Mouse (Mus musculus) frontal cortex, adult 2 months (tissue): Measurements from ENCODE around the gene Olfr1061. TPM values are rescaled to one million over a fixed set of nuclear protein-coding genes. Genes with fewer than 3 reads are reported as not detected.
"Not testable (repeated sequence)": the region's sequence is repeated elsewhere in the genome, so short reads cannot be mapped to it uniquely, and the experiment has no call there.

ENCODE experiments used
- DNase-seq, 2 experiments: peaks; one replicate each; pipeline ENCODE4 v3.0.0; 2022; ENCODE audit warnings: low spot score in 1 of 2; ENCODE audit errors: extremely low spot score in 1 of 2
- polyA plus RNA-seq: library from polyadenylated mRNA; depleted of rRNA; stranded (reverse); fragments of >200 nt; gene quantifications from 2 replicates; pipeline ENCODE4 v1.2.3, GENCODE M21; 2012; rRNA removed

The Olfr1061 gene
- polyA plus RNA-seq = not detected in 2 replicates

- no peak for DNase-seq
Observed at GRCm38 (mm10) chr2:86413950-86414349, at the start of gene Olfr1061. Gene Olfr1061 (minus strand): TSS chr2:86414050.

DNA sequence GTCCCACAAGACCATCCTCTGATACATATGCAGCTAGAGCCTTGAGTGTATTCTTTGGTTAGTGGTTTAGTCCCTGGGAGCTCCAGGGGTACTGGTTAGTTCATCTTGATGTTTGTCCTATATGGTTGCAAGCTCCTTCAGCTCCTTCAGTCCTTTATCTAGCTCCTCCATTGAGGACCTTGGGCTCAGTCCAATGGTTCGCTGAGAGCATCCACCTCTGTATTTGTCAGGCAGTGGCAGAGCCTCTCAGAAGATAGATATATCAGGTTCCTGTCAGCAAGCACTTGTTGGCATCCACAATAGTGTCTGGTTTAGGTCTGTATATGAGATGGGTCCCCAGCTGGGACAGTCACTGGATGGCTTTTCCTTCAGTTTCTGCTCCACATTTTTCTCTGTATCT is 46.6 kb upstream of the Olfr1061 start:
- no peak for DNase-seq

DNA sequence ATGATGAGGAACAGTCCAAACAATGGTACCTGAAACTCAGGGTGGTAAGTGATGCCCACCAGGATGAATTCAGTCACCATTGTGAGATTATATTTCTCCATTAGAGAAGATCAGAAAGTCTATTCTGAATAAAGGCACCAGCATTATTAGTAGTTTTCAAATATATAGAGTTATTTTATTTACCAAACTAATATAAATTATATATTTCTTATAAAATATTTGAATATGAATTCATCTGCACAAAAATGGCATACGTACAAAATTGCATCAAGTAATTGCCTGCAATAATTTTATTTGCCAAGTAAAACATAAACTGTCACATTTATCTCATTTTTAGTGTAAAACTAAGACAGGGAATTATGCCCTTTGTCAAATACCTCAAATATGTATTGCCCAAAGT is 42.3 kb upstream of the Olfr1061 start, which contains the start of gene Olfr1066:
TSS of gene Olfr1066 (minus strand) at position 101 of the 400 bp plus-strand sequence.
- no peak for DNase-seq

- DNase-seq = not testable (repeated sequence)
Observed at GRCm38 (mm10) chr2:86450491-86450890, 36.6 kb upstream of the Olfr1061 start, which contains the start of gene Olfr1065. Gene Olfr1065 (minus strand): TSS chr2:86450591.

DNA sequence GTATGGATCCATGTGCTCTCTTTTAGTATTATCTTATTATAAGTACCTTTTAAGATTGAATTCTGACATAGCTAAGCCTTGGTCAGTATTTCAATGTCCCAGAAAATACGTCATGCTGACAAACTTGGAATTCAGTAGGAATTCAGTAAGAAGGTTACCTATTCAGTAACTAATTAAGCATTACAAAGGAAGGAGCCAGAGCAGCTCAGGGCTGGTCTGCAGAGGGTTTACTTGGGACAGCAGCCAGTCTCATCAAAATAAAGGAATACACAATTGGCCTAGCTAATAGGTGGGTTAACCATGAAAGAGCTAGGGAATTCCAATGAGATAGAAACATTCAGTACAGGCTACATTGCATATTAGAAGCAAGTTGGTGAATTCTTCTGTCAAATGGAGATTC is 28.3 kb upstream of the Olfr1061 start:
- not testable (repeated sequence) for DNase-seq

- not testable (repeated sequence) for DNase-seq
Observed at GRCm38 (mm10) chr2:86428511-86428910, 14.7 kb upstream of the Olfr1061 start.

DNA sequence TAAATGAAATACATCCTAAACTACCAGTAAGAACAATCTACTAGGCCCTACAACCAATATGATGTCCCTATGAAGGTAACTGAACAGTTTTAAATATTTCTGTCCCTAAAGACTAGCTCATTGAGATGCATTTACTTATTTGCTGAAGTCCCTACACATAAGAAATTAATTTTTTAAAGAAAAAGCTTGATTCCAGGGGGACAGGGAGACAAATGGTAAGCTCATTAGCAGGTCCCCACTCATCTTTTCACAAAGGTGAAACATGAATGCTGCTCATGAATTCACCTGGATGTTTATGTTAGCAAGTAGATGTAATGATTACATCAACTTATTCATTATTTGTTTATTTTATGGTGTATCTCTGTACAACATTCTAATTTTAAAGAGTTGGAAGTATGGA is 12.8 kb upstream of the Olfr1061 start, which contains the start of gene Olfr1062:
TSS of gene Olfr1062 (minus strand) at position 101 of the 400 bp plus-strand sequence.
- DNase-seq = not testable (repeated sequence)

GRCm38 (mm10) chr2:86395114-86395513 is 18.7 kb downstream of the Olfr1061 start:
- DNase-seq = no peak

GRCm38 (mm10) chr2:86388461-86388860 is 25.4 kb downstream of the Olfr1061 start, which contains the start of gene Olfr1058:
Gene Olfr1058 (minus strand): TSS chr2:86388561.
- not testable (repeated sequence) for DNase-seq

DNA sequence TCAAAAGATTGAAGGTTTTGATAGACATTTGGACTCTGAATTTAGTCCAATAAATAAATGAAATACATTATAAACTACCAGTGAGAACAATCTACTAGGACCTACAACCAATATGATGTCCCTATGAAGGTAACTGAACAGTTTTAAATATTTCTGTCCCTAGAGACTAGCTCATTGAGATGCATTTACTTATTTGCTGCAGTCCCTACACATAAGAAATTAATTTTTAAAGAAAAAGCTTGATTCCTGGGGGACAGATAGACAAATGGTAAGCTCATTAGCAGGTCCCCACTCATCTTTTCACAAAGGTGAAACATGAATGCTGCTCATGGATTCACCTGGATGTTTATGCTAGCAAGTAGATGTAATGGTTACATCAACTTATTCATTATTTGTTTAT is 35.6 kb downstream of the Olfr1061 start, which contains the start of gene Olfr1057:
TSS of gene Olfr1057 (minus strand) at position 101 of the 400 bp plus-strand sequence.
- no peak for DNase-seq

- not testable (repeated sequence) for DNase-seq
Observed at GRCm38 (mm10) chr2:86366342-86366741, 47.5 kb downstream of the Olfr1061 start.

Other genes starting within 250 kb of the Olfr1061 start
- not detected in 2 replicates for gene Olfr1043, start 246.5 kb downstream of the Olfr1061 start, polyA plus RNA-seq
- gene Olfr1044, start 236.2 kb downstream of the Olfr1061 start, polyA plus RNA-seq = not detected in 2 replicates
- gene Olfr52, start 228.4 kb downstream of the Olfr1061 start, polyA plus RNA-seq = 0.10 TPM in 1 of 2 replicates, not detected in the other
- 0.04 and 0.12 TPM in 2 replicates for gene Olfr1045, start 211.0 kb downstream of the Olfr1061 start, polyA plus RNA-seq
- gene Olfr1046, start 194.7 kb downstream of the Olfr1061 start, polyA plus RNA-seq = not detected in 2 replicates
- gene Olfr1047, start 182.6 kb downstream of the Olfr1061 start, polyA plus RNA-seq = not detected in 2 replicates
- gene Olfr1048, start 173.8 kb downstream of the Olfr1061 start, polyA plus RNA-seq = 0.02 TPM in 1 of 2 replicates, not detected in the other
- gene Olfr1049, start 155.7 kb downstream of the Olfr1061 start, polyA plus RNA-seq = not detected in 2 replicates
- not detected in 2 replicates for gene Olfr1051, start 135.0 kb downstream of the Olfr1061 start, polyA plus RNA-seq
- gene Olfr1052, start 121.6 kb downstream of the Olfr1061 start, polyA plus RNA-seq = 0.11 TPM in 1 of 2 replicates, not detected in the other
- not detected in 2 replicates for gene Olfr1053, start 98.8 kb downstream of the Olfr1061 start, polyA plus RNA-seq
- 0.06 TPM in 1 of 2 replicates, not detected in the other for gene Olfr1054, start 78.6 kb downstream of the Olfr1061 start, polyA plus RNA-seq
- gene Olfr1055, start 63.8 kb downstream of the Olfr1061 start, polyA plus RNA-seq = 0.11 TPM in 1 of 2 replicates, not detected in the other
- not detected in 2 replicates for gene Olfr1056, start 51.6 kb downstream of the Olfr1061 start, polyA plus RNA-seq
- not detected in 2 replicates for gene Olfr1057, start 35.7 kb downstream of the Olfr1061 start, polyA plus RNA-seq
- gene Olfr1058, start 25.5 kb downstream of the Olfr1061 start, polyA plus RNA-seq = not detected in 2 replicates
- not detected in 2 replicates for gene Olfr1062, start 12.7 kb upstream of the Olfr1061 start, polyA plus RNA-seq
- 0.06 TPM in 1 of 2 replicates, not detected in the other for gene Olfr1065, start 36.5 kb upstream of the Olfr1061 start, polyA plus RNA-seq
- not detected in 2 replicates for gene Olfr1066, start 42.2 kb upstream of the Olfr1061 start, polyA plus RNA-seq
- not detected in 2 replicates for gene Olfr228, start 73.3 kb upstream of the Olfr1061 start, polyA plus RNA-seq
- not detected in 2 replicates for gene Olfr1076, start 94.4 kb upstream of the Olfr1061 start, polyA plus RNA-seq
- gene Olfr1079, start 128.4 kb upstream of the Olfr1061 start, polyA plus RNA-seq = not detected in 2 replicates
- 0.06 TPM in 1 of 2 replicates, not detected in the other for gene Olfr1080, start 144.2 kb upstream of the Olfr1061 start, polyA plus RNA-seq
- not detected in 2 replicates for gene Olfr1082, start 184.9 kb upstream of the Olfr1061 start, polyA plus RNA-seq
- gene Olfr1084, start 225.7 kb upstream of the Olfr1061 start, polyA plus RNA-seq = not detected in 2 replicates
- gene Olfr1085, start 248.0 kb upstream of the Olfr1061 start, polyA plus RNA-seq = not detected in 2 replicates